Mouse (Mus musculus): ENCODE results near the gene Ccsap. TPM values are rescaled to one million over a fixed set of nuclear protein-coding genes. Genes with fewer than 3 reads are reported as not detected.
A peak's percentile ranks its signal among the peaks of the same experiment; 100 is the strongest.

Gene Ccsap
- polyA plus RNA-seq, 1 experiment: 45.1 TPM

DNA sequence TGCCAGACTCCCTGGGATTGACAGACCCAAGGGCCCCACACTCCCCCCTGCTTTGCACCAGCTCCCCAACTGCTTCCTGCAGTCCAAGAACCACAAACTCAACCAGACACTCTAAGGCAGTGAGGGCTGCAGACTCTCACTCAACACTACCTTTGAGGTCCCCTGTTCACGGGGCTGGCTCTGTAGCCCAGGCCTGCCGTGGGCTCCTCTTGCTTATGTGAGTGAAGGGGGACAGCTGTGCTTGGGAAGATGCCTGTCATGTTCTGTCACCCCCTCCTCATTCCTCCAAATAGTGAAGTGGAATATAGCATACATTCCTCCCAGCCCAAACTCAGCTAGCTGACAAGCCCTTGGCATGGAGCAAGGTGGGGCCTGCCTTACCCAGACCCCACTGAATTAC lies 22.4 kb upstream of the Ccsap start:
- Histone ChIP-seq H3K4me3 (ENCODE audit: insufficient read depth, low read length) (no peak overlapping the region), H3K4me1 (ENCODE audit: control insufficient read depth, insufficient read depth, low read length) (peaks cover 17% of the 10 kb centered on the region), H3K27ac (ENCODE audit: insufficient read depth, low read length) (peak overlapping the region; percentile 26)
- TF ChIP-seq CTCF (IDR thresholded peaks at IDR 0.05; ENCODE audit: extremely low read depth, insufficient read depth, low read length) (no peak), POLR2A (IDR thresholded peaks at IDR 0.05; ENCODE audit: extremely low read depth, insufficient read depth, low read length) (no peak)

DNA sequence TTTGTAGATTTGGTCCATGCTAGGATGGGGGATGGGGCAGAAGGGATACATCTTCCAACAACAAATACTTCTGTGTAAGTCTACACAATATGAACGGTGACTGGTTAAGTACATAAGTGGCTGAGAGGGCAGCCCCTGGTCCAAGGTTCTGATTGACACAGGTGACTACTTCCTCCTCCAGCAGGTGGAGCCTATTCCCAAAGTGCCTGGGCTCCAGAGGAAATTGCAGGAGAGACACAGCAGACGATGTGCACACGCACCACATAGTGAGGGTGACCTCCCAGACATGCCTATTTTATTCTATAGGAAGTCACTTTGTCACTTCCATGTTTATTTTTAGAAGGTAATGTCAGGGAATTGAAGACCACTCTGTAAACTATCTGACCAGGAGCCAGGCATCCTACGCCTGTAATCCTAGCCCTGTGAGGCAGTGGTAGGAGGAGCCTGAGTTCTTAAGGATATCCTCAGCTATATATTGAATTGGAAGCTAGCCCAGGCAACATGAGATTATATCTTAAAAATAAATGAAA lies 20.9 kb upstream of the Ccsap start:
- TF ChIP-seq CTCF (IDR thresholded peaks at IDR 0.05; ENCODE audit: extremely low read depth, insufficient read depth, low read length) (0 out of 2 replicates have a peak, but pooled peaks have one; percentile 4), POLR2A (IDR thresholded peaks at IDR 0.05; ENCODE audit: extremely low read depth, insufficient read depth, low read length) (no peak)
- Histone ChIP-seq H3K27ac (ENCODE audit: insufficient read depth, low read length) (peak overlapping the region; percentile 43), H3K4me1 (ENCODE audit: control insufficient read depth, insufficient read depth, low read length) (peaks cover 17% of the 10 kb centered on the region), H3K4me3 (ENCODE audit: insufficient read depth, low read length) (no peak overlapping the region)

DNA sequence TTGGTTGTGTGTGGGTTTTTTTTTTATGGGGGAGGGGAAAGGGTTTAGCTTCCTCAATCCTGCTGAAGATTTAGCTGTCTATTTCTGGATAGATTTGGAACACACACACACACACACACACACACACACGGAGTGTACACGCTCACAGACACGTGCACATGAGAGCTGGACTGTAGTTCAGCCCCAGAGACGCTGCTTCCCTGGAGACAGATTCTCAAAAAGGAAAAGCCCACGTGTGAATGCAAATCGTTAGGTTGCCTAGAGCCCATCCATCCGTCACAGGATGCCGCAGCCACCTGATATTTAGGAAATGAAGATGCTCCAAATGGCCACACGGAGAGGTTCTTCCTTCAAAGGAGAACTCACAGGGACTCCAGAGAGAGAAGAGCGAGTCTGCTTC lies 20.3 kb upstream of the Ccsap start:
- no peak overlapping the region for H3K4me3 ChIP-seq (ENCODE audit: insufficient read depth, low read length)
- peaks cover 16% of the 10 kb centered on the region for H3K4me1 ChIP-seq (ENCODE audit: control insufficient read depth, insufficient read depth, low read length)
- peak overlapping the region; percentile 76 for H3K27ac ChIP-seq (ENCODE audit: insufficient read depth, low read length)
- TF ChIP-seq CTCF (IDR thresholded peaks at IDR 0.05; ENCODE audit: extremely low read depth, insufficient read depth, low read length) (no peak), POLR2A (IDR thresholded peaks at IDR 0.05; ENCODE audit: extremely low read depth, insufficient read depth, low read length) (0 out of 2 replicates have a peak, but pooled peaks have one; percentile 24)

DNA sequence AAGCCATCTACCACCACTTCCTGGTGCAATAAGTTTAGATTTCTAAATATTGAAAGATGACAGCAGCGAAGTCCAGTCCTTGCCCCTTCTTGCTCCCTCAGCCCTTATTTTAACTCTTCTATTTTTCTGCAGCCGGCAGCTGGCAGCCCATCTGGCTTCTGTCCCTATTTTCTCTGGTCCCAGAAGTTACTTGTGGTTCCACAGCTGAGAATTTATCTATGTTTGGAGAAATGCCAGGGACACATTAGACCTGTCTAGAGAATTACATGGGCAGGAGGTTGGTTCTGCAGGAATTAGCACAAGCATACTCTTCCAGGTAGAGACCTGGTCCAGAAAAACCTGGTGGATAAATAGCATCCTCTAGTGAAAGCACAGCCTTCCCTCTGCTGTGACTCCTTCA lies 17.9 kb upstream of the Ccsap start:
- H3K4me1 ChIP-seq (ENCODE audit: control insufficient read depth, insufficient read depth, low read length): peaks cover 12% of the 10 kb centered on the region; the same call in 1 of the 2 replicates
- TF ChIP-seq POLR2A (IDR thresholded peaks at IDR 0.05; ENCODE audit: extremely low read depth, insufficient read depth, low read length) (no peak), CTCF (IDR thresholded peaks at IDR 0.05; ENCODE audit: extremely low read depth, insufficient read depth, low read length) (no peak)

DNA sequence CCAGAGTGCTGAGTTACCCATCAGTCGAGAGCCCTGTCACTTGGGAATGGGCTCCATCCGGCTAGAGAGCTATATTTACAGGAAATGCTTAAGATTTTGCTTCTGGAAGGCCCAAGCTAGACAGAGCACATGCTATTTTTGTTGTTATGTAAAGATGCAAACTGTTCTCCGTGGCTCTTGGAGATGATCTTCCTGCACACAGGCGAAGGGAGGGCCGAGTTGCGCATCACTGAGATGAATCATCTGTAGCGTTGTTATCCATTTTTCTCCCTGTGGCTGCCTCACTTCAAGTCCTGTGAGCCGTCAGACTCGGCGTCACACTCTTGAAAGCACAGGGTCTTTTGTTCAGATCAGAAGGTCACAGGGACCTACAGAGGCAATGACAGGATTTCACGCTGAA lies 14.3 kb upstream of the Ccsap start:
- H3K4me1 ChIP-seq (ENCODE audit: control insufficient read depth, insufficient read depth, low read length): peaks cover 4% of the 10 kb centered on the region; the same call in 1 of the 2 replicates
- TF ChIP-seq POLR2A (IDR thresholded peaks at IDR 0.05; ENCODE audit: extremely low read depth, insufficient read depth, low read length) (no peak), CTCF (IDR thresholded peaks at IDR 0.05; ENCODE audit: extremely low read depth, insufficient read depth, low read length) (no peak)
- no peak overlapping the region for H3K4me3 ChIP-seq (ENCODE audit: insufficient read depth, low read length)
- H3K27ac ChIP-seq (ENCODE audit: insufficient read depth, low read length): peak overlapping the region; percentile 31; the same call in 1 of the 2 replicates

More for the DNA sequence above, 17.9 kb upstream of the Ccsap start:
- H3K4me3 ChIP-seq (ENCODE audit: insufficient read depth, low read length): no peak overlapping the region
- no peak overlapping the region for H3K27ac ChIP-seq (ENCODE audit: insufficient read depth, low read length)

DNA sequence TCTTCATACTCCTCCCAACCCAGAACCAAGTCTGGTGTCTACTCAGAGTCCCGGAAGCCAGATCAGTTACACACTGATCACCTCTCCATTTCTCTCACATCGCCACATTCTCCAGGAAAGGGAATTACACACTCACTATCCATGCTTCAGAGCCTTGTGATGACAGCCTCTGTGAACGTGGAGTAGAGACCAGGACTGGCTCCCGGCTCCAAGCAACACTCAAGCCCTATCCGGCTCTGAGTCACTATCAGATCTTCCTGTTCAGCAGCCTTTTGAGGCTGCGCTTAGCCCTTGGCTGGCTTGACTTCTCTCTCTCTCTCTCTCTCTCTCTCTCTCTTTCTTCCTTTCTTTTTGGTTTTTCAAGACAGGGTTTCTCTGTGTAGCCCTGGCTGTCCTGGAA lies 13.4 kb upstream of the Ccsap start:
- no peak for TF ChIP-seq CTCF (IDR thresholded peaks at IDR 0.05; ENCODE audit: extremely low read depth, insufficient read depth, low read length)
- TF ChIP-seq POLR2A (IDR thresholded peaks at IDR 0.05; ENCODE audit: extremely low read depth, insufficient read depth, low read length): no peak
- Histone ChIP-seq H3K4me3 (ENCODE audit: insufficient read depth, low read length) (no peak overlapping the region), H3K4me1 (ENCODE audit: control insufficient read depth, insufficient read depth, low read length) (peaks cover 2% of the 10 kb centered on the region; the same call in 1 of the 2 replicates), H3K27ac (ENCODE audit: insufficient read depth, low read length) (no peak overlapping the region)

DNA sequence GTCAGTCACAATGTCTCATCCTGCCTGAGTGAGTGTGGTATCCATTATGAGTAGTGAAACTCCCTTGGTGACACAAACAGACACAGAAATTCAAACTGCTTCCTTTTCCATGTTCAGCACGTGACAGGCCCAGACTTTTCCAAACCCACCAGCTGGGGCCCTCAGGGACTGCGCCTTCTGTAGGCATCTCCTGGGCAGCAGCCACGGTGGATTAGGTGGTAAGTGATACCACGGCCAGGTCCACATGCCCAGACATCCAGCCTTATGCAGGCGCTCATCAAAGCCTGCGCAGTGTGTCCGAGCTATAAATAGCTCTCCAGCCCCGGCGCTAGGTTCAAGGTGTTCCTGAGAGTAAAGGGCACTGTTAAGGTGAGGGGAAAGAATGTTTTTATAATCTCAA lies 12.0 kb upstream of the Ccsap start:
- Histone ChIP-seq H3K4me3 (ENCODE audit: insufficient read depth, low read length) (no peak overlapping the region), H3K4me1 (ENCODE audit: control insufficient read depth, insufficient read depth, low read length) (peaks cover 5% of the 10 kb centered on the region; the same call in 1 of the 2 replicates), H3K27ac (ENCODE audit: insufficient read depth, low read length) (no peak overlapping the region)
- no peak for TF ChIP-seq CTCF (IDR thresholded peaks at IDR 0.05; ENCODE audit: extremely low read depth, insufficient read depth, low read length)
- TF ChIP-seq POLR2A (IDR thresholded peaks at IDR 0.05; ENCODE audit: extremely low read depth, insufficient read depth, low read length): no peak

DNA sequence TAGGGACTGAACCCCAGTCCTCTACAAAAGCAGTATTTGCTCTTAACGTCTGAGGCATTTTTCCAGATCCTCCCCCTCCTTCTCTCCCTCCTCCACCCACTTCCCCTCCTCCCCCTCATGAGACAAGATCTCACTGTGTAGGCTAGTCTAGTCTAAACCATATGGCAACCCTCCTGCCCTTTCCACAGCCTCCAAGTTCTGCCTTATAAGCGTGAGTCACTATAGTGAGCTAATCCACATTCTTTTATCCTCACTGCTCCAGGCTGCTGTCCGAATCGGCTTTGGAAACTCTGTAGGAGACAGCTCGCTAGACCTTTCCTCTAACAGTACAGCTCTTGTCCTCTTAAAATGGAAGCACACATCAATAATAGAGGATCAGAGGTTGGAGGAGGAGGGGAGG lies 7.0 kb upstream of the Ccsap start:
- TF ChIP-seq CTCF (IDR thresholded peaks at IDR 0.05; ENCODE audit: extremely low read depth, insufficient read depth, low read length) (no peak), POLR2A (IDR thresholded peaks at IDR 0.05; ENCODE audit: extremely low read depth, insufficient read depth, low read length) (no peak)

DNA sequence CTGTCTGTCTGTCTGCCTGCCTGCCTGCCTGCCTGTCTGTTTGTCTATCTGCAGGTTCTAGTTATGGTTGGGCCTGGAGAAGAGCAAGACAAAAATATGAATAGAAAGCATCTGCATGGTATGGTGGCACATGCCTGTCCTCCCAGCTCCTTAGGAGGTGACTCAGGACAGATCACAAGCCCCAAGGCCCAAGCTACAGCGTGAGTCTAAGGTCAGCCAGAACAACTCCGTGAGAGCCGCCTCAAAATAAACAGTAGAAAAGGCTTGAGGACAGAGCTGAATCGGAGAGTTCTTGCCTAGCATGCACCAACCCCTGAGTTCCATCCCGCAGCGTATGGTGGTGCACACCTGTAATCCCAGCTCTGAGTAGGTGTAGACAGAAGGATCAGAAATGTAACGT lies 5.8 kb upstream of the Ccsap start:
- no peak overlapping the region for H3K27ac ChIP-seq (ENCODE audit: insufficient read depth, low read length)
- H3K4me1 ChIP-seq (ENCODE audit: control insufficient read depth, insufficient read depth, low read length): peaks cover 7% of the 10 kb centered on the region
- no peak for TF ChIP-seq POLR2A (IDR thresholded peaks at IDR 0.05; ENCODE audit: extremely low read depth, insufficient read depth, low read length)
- no peak overlapping the region for H3K4me3 ChIP-seq (ENCODE audit: insufficient read depth, low read length)

More for the DNA sequence above, 7.0 kb upstream of the Ccsap start:
- no peak overlapping the region for H3K27ac ChIP-seq (ENCODE audit: insufficient read depth, low read length)
- no peak overlapping the region for H3K4me3 ChIP-seq (ENCODE audit: insufficient read depth, low read length)
- H3K4me1 ChIP-seq (ENCODE audit: control insufficient read depth, insufficient read depth, low read length): peaks cover 7% of the 10 kb centered on the region

DNA sequence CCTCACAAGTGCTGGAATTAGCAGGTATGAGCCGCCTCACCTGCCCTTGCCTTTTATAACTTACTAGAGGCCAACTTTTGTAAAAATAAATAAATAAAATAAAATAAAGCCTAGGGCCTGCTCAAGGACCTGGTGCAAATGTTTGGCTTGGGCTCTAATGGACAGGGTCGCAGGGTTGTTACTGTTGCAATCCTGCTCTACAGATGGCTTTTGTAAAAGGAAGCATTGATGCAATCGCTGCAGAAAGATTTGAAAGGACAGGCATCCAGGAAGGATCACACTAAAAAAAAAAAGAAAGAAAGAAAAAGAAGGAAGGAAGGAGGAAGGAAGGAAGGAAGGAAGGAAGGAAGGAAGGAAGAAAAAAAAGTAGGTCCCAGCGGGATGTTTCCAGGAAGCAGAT lies 377 bp upstream of the Ccsap start:
- Histone ChIP-seq H3K4me3 (ENCODE audit: insufficient read depth, low read length) (peak overlapping the region; percentile 94), H3K4me1 (ENCODE audit: control insufficient read depth, insufficient read depth, low read length) (peaks cover 3% of the 10 kb centered on the region), H3K27ac (ENCODE audit: insufficient read depth, low read length) (no peak overlapping the region)
- TF ChIP-seq POLR2A (IDR thresholded peaks at IDR 0.05; ENCODE audit: extremely low read depth, insufficient read depth, low read length) (no peak), CTCF (IDR thresholded peaks at IDR 0.05; ENCODE audit: extremely low read depth, insufficient read depth, low read length) (no peak)
